Mouse (Mus musculus) liver, adult 2 months (tissue): ENCODE measurements around the gene Rho.
A peak's percentile ranks its signal among the peaks of the same experiment; 100 is the strongest.

ENCODE experiments used
- CTCF ChIP-seq: fragments of 200-500 bp; IDR thresholded peaks from 2 replicates; pipeline ENCODE4 v1.5.1; 2011; ENCODE audit warnings: low read depth, low read length, control low read depth
- POLR2A ChIP-seq: fragments of 200-500 bp; IDR thresholded peaks from 2 replicates; pipeline ENCODE4 v1.6.1; 2011; ENCODE audit warnings: low read length, control low read depth; ENCODE audit not compliant: insufficient read depth; ENCODE audit errors: extremely low read depth

GRCm38 (mm10) chr6:115962439-115963085 lies 31.0 kb downstream of the Rho start:
- TF ChIP-seq POLR2A = no peak
- TF ChIP-seq CTCF = peak; percentile 65
